Mouse (Mus musculus) spleen, embryonic (tissue): ENCODE results near the gene Srsf9.
"Not testable (repeated sequence)": the region's sequence is repeated elsewhere in the genome, so short reads cannot be mapped to it uniquely, and the experiment has no call there.

Experiments
- CTCF ChIA-PET: fragments of 350-600 bp; sonication (Branson Sonifier 250); formaldehyde crosslinking; loops from one replicate; lab custom pipeline; 2022; lab: Charles Lee

The Srsf9 gene

DNA sequence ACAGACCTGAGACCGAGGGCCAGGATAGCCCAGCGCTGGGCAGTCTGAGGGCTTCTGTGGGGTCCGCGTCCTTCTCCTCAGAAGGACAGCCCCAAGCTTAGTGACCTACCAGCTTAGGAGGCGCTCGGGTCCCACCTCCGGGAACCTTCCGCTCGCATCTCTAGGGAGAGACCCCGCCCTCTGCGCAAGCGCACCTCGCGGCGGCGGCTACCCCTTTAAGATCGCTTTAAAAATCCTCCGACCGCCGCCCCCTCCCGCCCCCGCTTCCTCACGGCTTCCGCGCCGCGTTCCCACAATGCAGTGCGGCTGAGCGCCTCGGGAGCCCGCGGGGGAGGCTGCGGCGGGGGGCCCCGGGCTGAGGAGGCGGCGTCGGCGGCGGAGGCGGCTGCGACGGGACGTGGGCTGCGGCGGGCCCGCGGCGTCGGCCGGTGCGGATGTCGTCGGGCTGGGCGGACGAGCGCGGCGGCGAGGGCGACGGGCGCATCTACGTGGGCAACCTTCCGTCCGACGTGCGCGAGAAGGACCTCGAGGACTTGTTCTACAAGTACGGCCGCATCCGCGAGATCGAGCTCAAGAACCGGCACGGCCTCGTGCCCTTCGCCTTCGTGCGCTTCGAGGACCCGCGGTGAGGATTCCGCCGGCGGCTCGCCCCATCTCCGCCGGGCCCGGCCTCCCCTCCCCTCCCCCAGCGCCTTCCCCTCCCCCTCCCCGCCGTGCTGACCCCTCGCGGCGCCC lies at the start of gene Srsf9:
Gene Srsf9, plus strand, starts transcription at position 303 of the 735 bp plus-strand sequence.
- CTCF ChIA-PET, result no interaction called here

DNA sequence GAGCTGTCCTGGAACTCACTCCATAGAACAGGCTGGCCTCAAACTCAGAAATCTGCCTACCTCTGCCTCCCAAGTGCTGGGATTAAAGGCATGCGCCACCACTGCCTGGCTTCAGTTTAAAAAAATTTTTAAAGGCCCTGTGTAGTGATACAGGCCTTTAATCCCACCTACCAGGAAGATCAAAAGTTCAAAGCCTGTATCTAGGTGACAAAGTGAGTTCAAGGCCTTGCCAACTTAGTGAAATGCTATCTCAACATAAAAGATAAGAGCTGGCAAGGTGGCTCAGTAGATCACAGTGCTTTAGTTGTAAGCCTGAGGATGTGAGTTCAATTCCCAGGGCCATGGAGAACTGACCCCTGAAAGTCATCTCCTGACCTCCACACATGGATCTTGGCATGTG lies 48.9 kb upstream of the Srsf9 start:
- CTCF ChIA-PET, result interaction anchor here (0.6 to 0.7 kb wide), 2 partner anchors 85 to 266 kb away, joined by 3 to 4 read pairs; no protein-coding TSS in a partner anchor

DNA sequence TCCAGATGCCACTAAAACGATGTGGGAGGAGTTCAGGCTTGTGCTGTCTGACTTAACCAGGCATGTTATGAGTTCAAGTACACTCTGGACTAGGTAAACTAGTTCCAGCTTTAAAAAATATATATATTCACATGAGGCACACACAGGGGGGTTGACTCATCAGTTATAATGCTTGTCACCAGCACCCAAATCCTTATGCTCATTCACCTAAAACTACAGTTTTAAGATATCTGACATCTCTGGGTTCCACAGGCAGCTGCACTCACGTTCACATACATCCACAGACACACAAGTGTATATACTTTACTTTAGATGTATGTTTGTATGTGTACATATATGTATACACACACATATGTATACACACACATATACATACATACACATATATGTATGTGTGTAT lies 48.2 kb upstream of the Srsf9 start:
- CTCF ChIA-PET, result no interaction called here

DNA sequence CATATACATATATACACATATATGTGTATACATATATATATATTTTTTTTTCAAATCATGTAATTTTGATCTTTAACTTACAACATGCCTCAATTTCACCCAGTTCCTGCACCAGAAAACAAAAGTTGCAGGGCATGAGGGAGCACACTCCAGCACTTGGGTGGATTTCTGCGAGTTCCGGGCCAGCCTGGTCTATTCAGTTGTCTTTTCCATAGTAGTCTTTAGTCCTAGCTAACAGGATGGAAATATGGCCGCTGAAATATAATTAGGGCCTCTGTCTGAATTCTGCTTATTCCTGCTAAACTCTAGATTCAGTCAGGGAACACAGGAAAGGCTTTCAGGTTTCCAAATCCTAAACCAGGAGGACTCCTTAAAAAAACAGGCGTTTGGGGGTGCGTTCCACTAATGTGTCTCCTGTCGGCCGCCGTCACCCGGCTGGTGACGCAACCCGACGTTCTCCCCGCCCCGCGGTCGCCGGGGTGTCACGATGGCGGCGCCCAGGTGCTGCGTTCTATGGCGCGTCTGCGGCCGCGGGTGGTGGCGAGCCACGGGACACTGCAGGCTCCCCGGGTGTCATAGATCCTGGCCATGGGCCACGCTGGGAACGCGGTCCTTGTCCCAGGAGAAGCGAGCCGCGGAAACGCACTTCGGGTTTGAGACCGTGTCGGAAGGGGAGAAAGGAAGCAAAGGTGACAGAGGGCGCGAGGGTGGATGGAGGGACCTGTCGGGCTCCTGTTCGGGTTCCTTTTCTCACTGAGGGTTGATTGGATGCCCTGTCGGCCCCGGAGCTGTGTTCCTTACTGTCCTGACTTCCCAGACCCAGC lies 47.5 kb upstream of the Srsf9 start, which contains the start of gene Coq5:
Gene Coq5, plus strand, starts transcription at position 441 of the 824 bp plus-strand sequence.
- CTCF ChIA-PET, result no interaction called here

DNA sequence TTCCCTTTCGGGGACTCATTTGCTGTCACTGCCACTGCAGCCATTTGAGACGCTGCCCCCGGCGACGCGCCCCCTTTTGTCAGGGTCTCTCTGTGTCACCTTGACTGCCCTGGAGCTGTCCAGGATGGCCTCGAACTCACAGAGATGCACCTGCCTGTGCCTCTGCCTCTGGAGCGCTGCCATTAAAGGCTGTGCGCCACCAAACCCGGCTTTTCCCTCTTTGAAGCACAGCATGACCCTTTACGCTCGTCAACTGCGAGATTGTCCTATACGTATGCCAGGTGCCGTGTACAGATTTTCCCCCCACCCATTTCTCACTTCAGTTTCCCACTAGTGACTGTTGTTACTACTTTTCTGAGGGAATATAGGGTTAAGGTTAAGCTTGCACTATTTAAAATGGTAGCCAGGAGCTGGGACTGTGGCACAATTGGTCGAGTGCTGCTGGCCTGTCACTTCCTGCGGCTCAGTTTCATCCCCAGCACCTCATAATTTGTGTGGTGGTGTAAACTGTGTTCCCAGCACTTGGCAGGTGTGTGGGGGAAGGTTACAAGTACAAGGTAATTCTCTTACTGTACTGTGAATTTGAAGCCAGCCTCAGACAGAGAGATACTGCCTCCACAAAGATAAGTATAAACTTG lies 46.8 kb upstream of the Srsf9 start:
- CTCF ChIA-PET, result interaction anchor here (0.6 kb wide), 2 partner anchors 10 to 362 kb away, joined by 3 to 7 read pairs; no protein-coding TSS in a partner anchor

DNA sequence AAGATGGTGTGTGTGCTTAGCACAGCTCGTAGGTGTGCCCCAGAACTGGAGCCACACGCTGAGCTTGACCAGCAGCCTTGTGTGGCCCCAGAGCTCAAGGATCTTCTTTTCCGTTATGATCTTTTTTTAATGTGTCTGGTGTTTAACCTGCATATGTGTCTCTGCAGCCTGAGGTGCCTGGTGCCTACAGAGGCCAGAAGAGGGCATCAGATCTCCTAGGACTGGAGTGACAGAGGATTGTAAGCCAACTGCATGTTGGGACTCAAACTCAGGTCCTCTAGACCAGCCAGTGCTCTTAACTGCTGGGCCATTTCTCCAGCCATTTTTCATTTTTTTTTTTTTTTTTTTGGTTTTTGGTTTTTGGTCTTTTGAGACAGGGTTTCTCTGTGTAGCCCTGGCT lies 42.2 kb upstream of the Srsf9 start:
- CTCF ChIA-PET, result no interaction called here

DNA sequence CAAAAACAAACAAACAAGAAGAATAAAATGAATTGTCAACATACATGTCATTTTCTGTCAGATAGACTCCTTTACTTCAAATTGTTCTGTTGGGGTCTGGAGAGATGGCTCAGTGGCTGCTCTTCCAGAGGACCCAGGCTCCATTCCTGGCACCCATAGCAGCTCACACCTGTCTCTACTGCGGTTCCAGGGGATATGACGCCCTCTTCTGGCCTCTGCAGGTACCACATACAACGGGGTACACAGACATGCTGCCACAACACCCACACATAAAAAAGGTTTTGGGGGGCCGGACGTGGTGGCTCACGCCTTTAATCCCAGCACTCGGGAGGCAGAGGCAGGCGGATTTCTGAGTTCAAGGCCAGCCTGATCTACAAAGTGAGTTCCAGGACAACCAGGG lies 32.8 kb upstream of the Srsf9 start:
- CTCF ChIA-PET, result interaction anchor here (0.6 kb wide), 1 partner anchor 34 kb away, joined by 3 read pairs; no protein-coding TSS in a partner anchor

DNA sequence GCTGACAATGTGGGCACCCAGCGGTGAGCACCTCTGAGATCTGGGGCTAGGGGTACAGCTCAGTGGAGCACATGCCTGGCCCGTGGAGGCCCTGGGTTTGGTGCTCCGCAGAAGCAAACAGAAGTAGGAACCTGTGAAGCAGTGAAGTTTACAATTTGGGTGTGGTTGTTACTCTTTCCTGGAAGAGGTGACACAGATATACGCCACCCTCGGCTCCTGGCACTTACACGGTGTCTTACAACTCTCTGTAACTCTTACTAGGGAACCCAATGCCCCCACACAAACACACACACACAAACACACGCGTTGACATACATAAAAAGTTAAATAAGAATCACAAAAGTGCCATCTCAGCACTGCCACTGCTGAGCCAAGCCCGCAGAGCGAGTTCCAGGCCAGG lies 30.6 kb upstream of the Srsf9 start:
- CTCF ChIA-PET, result no interaction called here

DNA sequence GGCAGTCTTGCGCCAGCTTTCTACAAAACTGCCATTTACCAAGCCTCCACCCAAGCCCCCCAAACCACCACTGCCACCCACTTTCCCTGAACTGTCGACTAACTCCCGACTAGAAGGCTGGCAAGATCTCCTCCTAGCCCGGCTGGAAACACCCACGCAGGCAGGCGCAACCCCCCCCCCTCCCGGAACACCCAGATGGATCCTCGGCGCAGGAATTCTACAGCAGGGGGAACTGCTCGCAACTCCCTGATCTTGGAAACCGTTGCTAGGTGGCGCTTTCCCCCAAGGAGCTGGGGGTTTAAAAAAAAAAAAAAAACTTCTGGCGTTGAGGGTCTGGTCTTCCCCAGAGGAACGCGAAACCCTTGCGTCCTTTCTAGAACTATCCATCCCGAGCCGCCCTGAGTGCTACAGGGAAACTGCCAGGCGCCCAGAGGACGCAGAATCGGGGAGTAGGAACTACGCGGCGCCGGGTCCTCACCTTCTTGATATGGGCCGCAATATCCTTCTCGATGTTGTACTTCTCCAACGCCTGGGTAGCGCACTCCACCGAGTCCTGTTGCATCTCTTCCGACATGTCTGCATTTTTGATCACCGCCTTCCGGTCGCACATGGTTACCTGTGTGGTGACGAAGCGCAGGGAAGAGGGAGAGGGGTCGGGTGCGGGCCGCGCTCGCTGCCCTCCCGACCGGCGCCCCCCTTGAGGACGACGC lies 26.8 kb upstream of the Srsf9 start:
- CTCF ChIA-PET, result interaction anchor here (0.5 to 1.1 kb wide), 5 partner anchors 18 to 356 kb away, joined by 3 to 11 read pairs (median 3); no protein-coding TSS in a partner anchor

DNA sequence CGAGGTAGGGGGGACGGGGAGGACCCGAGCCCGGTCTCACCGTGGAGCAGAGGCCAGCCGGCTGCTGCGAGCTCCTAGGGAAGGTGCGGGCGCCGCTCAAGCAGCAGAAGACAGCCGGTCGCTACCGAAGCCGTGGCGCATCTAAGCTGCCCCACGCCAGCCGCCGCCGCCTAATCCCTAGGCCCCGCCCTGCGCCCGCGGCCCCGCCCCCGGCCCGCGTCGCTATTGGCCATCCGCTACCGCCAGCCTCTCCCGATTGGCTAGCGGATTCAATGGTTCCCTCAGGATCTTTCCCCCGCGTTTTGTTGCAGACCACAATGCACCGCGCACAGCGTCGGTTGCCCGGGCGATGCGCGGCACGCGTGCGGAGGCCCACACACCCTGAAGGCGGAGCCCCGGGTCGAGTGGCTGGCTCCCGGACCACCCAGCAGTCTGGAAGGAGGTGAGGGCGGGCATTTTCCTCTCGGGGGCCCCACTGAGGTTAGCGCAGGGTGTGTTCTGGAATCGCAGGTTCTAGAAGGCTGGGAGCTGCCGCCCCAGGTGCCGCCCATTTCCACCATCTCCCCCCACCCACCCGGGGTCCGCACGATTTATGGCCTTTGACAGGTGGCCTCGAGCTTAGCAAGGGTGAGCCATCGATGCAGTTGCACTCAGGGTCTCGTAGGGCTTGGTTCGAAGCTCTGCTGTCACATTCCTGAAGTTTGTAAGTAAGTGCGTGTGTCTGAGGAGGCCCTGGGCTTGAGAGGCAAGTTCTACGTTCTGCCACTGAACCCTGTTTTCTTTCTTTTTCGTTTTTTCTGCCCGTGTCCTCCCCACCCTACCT lies 26.0 kb upstream of the Srsf9 start, which contains the start of gene Dynll1:
Gene Dynll1, minus strand, starts transcription at position 208 of the 823 bp plus-strand sequence.
- CTCF ChIA-PET, result interaction anchor here (1.1 kb wide), 1 partner anchor 18 kb away, joined by 3 read pairs; no protein-coding TSS in a partner anchor

DNA sequence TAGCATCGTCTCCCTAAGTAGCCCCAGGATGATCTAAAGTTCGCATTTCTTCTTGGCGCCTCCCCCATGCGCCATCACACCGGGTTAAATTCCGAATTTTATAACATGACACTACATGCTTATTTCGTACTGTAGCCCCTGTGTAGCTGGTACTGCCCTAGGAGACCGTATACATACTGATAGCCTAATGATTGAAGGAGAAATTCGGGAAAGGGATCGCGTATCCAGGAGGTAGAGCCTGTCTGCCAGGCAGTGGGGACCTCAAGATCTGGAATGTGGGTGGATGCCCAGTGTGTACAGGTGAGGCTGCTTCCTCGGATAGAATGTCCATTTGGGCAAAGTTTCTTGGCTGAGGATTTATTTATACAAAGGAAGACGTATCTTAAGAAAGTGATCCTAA lies 25.4 kb upstream of the Srsf9 start:
- CTCF ChIA-PET, result no interaction called here

DNA sequence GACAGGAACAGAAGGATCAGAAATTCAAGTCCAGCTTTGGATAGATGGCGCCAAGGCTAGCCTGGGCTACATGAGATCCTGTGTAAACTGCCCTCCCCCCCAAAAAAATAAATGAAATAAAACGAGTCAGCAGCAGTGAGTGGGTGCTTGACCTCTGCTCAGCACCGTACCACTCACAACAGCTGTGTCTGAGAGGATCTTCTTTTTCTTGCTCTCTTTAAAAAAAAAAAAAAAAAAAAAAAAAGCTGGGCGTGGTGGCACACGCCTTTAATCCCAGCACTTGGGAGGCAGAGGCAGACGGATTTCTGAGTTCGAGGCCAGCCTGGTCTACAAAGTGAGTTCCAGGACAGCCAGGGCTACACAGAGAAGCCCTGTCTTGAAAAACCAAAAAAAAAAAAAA lies 24.8 kb upstream of the Srsf9 start:
- CTCF ChIA-PET, result not testable (repeated sequence)

DNA sequence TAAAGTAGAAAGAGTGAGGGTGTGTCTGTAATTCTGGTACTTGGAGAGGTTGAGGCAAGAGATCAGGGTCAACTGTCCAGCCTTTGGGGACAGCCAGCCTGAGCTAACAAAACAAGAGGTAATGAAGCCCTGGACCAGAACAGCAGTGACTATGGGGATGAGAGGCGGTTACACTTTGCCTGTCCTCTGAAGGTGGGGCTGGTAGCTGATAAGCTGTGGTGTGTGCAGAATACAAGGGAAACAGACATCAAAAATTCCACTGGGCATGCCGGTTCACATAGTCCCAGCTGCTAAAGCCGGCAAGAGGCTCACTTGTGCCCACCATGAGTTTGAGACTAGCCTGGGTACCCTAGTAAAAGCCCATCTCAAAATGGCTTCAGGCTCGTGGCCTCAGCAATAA lies 14.6 kb upstream of the Srsf9 start:
- CTCF ChIA-PET, result no interaction called here

DNA sequence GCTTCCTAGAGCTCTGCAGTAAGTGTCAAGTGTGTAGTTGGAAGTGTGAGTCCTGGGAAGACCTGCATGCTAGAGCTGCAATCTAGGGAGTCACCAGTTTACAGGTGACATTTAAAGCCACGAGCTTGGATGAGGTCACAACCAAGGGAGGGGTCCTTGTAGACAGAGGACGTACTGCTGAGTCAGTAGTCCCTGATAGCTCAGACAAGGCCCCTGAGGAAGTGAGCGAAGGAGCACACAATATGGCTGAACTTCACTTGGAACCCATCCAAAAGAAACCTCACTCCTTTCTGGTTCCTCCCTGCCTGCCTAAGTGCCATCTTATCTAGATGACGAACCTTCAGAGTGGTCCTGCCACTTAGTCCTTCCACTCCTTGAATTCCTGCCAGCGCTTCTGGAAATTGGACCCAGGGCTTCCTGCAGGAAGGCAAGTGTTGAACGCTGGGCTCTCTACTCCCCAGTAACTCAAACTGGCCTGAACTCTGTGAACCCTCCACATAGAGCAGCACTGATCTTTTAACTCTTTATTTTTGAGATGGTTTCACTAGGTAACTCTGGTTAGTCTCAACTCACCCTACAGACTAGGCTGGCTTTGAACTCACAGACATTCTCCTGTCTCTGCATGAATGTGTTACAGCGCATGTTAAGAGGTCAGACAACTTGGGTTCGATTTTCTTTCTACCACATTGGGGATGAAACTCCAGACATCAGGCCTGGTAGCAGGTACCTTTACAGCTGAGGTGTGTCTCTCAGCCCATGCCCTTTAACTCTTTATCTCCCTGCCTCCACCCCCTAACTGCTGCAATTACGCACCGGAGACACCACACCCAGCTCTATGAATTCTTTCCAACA lies 13.9 kb upstream of the Srsf9 start:
- CTCF ChIA-PET, result no interaction called here

DNA sequence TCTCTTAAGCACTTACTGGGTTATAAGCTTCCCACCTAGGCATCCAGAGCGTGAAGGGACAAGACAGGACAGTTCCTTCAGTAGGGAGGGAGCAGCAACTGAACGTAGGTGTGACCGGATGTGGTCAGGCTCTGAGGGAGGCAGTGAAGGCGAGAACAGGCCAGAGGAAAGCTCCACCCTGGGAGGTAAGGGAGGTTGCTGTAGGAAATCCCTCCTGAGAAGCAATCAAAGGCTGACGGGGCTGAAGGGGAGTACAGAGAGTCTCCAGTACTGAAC lies 13.4 kb upstream of the Srsf9 start:
- CTCF ChIA-PET, result no interaction called here

DNA sequence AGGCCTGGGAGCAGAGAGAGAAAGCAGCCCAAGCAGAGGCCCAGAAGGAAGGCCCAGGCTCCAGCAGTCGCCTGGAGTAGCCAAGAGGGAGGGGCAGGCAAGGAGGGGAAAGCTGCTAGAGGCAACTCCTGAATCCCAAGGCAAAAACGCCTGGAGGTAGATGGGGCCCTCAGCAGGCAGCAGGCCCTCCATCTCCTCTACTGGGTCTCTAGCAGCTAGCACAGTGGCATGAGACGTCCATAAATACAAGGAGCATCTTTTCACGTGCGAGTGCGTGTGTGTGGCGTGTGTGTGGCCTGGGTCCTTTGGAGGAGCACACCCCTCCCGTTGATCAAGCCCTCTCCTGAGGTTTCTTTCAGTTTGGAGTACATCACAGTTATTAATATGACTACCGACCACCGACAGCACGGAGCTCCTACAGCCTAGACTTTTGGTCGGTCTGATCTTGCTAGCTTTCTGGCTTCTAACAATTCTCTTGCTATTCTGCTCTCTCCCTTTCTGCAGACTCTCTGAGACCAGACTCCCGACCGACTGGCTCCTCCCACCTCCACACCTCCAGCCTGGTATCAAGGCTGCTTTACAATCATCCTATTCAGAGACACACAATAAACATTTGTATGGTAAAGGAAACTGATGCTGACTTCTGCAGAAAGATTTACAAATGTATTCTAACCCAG lies 9.9 kb upstream of the Srsf9 start:
- CTCF ChIA-PET, result no interaction called here

DNA sequence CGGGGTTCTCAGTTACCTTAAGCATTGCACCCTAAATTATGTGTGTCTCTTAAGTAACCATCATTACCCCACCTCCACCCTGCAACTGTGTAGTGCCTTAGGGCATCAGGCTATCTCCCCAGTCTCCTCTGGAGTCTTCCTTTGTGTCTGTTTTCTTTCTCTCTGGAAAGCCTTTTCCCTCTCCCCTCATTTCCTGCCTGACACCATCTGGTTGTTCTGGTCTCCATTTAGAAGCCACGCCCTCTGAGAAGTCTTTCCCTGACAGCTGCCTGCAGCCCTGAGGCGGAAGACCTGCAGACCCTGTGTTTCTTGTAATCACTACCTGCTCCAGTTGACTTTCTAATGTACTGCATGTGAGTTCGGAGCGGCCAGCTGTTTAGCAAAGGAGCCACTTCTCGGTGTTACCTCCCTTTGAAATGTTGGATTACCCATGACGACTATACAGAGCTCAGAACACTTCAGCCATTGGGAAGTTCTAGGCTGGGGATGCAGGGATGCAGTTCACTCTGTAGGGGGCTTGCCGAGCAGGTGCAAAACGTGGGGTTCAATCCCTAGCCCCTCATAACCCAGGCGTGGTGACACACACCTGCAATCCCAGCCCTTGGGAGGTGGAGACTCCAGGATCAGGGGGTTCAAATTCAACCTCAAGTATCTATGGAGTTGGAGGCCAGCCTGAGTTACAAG lies 9.2 kb upstream of the Srsf9 start:
- CTCF ChIA-PET, result interaction anchor here (1.4 kb wide), 1 partner anchor 17 kb away, joined by 3 read pairs; the partner anchor contains the start of gene Dynll1
